Mouse (Mus musculus) cerebellum, adult 9-11 months (tissue): ENCODE measurements at regions not wholly inside any gene's neighbourhood (a gene's known extent, or its start where the extent isn't known, plus 50 kb on each side); places are given as distances from the start of the nearest gene placed in this dataset.
"Not testable (repeated sequence)": the region's sequence is repeated elsewhere in the genome, so short reads cannot be mapped to it uniquely, and the experiment has no call there.

Experiments used
- DNase-seq: peaks from one replicate; pipeline ENCODE4 v3.0.0; 2022

DNA sequence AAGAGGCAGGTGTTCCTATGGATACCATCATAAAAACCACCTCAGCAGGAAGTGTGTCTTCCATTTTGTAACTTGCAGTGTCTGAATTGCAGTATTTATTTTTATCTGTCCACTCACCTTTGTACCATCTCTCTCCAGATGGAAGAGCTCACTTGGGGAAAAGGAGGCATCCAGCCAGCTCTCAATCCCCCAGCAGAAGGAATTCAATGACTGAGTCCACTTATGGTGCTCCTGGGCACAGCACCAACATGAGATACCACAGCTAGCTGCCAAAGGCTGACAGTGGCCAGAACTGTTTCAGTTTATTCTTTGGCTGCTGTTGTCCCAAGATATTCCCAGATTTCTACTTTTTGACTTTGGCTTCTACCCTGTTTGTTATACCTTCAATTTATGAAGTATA is 136.6 kb upstream of the Rps6ka3 start:
- peak; percentile 78 for DNase-seq

DNA sequence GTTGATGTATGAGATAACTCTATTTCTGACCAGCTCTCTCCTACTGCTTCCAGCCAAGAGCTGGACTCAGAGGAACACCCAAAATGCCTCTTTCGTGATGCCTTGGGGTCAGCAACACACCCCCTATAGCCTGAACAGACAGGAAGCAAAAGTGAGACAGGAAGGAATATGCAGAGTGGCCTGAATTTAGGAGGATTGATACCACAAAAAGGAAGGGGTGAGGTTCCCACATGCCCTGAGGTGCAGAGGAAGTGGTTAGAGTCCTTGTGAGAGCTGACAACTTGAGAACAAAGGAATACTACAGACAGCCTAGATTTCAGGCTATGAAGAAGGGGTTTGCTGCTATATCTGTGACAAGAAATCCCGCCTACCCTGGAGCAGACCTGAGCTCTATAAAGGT is 129.6 kb upstream of the Rps6ka3 start:
- no peak for DNase-seq

DNA sequence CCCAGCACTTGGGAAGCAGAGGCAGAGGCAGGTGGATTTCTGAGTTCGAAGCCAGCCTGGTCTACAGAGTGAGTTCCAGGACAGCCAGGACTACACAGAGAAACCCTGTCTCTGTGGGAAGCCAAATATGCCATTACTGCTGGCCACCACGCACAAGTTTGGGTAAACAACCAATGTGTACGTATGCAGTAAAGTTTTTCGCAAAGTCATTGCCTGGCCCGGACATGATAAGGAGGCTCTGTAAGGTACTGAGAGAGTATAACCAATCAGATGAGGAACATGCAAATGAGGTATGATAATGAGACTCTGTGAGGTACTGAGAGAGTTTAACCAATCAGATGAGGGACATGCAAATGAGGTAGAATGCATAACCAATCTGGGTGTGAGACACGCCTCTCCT is 99.5 kb upstream of the Rps6ka3 start:
- DNase-seq: not testable (repeated sequence)

DNA sequence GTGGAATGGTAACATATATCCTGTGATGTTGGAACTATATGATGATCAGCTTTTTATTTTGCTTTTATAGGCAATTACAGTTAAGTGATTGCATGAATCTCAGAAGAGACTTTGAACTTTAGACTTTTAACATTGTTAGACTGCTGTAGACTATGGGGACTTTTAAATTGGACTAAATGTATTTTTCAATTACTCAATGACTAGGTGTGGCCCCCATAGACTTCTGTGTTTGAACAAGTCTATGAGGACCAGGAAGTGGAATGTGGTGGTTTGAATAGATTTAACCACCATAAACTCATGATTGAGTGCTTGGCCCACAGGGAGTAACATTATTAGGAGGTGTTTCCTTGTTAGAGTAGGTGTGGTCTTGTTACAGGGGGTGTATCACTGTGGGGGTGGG is 93.9 kb upstream of the Rps6ka3 start:
- no peak for DNase-seq

DNA sequence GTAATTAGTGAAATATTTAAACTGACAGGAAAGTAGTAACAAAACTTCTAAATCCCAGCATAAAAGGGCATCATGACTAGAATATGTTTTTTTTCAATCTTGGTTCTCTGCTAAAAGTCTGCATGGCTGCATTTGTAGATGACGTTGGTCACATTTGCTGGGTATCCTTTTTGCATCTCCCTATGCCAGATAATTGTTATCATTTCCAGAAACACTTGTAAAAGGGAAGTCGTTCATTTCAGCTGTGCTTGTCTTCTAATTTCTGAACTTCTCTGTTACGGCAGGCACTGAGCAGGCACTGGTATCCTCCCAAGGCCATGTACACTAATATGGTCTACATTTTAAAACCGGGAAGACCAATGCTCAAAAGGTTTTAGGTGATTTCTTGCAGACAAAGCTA is 69.6 kb upstream of the Rps6ka3 start:
- no peak for DNase-seq

DNA sequence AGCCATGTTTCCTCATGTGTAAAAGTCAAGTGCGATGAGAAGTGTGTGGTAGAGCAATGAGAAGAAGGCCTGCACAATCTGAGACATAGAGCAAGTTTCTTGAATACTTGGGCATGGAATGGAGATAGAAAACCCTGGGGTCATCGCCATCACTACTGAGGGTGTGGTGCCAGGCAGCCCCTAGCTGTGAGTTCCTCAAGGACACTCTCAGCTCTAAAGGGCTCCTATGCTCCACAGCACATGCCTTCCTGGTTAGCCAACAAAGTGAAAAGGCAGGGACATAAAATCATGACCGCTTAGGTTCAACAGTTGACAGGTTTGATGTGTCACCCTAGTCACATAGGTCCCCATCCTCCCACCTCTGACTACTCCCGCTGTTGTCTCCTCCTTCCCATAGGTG is 66.8 kb upstream of the Rps6ka3 start:
- DNase-seq: no peak

DNA sequence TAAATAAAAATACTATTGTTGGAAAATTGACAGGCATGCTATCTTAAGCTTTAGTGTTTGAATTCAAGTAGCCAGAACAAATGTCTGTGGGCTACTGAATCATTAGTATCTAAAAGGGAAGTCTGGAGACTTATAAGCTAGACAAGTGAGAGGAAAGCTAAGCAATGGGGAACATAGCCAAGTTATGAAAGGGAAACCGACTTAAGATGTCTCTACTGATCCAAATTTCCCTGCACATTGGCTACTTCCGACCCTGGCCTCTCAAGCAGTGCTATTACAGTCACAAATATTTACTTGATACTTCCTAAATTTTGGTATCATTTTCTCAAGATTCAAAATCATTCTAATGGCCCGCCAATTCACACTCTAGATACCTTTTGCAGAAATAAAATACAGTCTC is 65.4 kb upstream of the Rps6ka3 start:
- DNase-seq: no peak

DNA sequence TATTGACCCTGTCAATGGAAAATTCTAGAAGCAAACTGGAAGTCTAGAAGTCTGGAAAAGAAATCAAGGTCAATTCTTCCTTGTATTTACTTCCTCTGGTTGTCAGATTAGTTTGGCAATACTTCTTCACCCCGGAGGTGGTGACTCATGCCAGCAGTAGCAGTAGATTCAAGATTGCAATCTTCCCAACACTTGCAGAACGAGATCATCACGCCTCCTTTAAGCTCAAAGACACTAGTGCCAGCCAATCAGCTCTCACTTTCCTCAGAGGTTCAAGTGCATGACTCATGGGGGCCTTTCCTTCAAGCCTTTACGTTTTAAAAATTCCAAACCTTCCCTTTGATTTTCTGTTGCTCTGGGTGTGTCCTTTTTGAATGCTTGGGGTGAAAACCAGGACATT is 64.9 kb upstream of the Rps6ka3 start:
- DNase-seq: no peak

DNA sequence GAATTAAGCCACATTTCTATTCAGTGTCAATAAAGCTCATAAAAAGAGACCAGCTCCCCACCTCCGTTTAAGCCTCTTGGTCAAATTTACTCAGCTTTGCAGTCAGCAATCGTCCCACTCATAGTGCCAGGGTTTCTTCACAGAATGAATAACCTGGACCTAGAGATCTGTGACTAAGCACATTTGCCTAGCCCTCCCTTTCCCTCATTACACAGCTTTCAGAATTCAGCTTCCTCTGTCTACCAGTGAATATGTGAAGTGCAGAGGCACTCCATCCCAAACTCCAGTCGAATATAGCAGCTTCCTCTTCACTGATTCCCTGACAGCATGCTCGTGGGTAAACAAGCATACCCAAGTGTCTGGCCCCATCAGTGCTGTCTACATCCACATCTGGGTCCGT is 54.3 kb upstream of the Rps6ka3 start:
- no peak for DNase-seq

DNA sequence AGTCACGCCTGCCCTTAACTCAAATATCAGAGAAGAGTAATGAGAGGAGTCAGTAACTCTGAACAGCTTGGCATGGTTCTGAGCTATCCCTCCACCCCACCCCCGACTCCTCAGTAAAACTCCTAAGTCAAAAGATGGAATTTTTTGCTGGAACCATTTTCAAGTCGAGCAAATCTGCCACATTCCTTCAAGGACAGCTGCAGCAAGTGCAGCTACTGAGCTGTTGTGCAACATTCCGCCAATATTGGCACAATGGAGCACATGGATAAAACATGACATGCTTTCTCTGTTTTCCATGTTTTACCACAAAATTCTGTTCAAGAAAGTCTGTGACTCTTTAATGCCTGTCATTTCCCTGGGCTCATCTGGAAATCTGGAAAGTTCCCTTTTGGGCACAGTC is 53.1 kb upstream of the Rps6ka3 start:
- DNase-seq: no peak

DNA sequence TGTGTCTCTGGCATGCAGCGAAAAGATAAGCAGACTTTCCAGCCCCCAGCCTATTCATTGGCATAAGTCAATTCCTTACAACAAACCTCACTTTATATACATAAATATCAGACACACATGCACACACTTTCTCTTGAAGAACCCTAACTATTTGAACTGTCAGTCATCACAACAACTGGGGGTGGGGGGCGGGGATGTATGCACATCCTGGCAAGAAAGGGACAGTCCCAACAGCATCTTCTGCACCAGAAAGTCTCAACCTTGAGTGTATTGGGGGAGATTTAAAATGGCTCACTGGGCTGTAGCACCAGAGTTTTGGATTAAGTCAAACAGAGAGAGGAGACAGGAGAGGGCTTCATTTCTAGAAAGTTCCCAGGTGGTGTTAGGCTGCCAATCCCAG is 50.4 kb upstream of the Rps6ka3 start:
- no peak for DNase-seq
